Mouse (Mus musculus) limb, embryonic 13.5 days (tissue): Measurements from ENCODE around the gene Mif. TPM values are rescaled to one million over a fixed set of nuclear protein-coding genes. Genes with fewer than 3 reads are reported as not detected.
"Not testable (repeated sequence)": the region's sequence is repeated elsewhere in the genome, so short reads cannot be mapped to it uniquely, and the experiment has no call there.

Source experiments
- ATAC-seq: fragments of 200-750 bp; cut with Nextera tagmentation; 2 replicates; pipeline ENCODE4 v1.8.0; 2017; ENCODE audit warnings: low read depth, moderate number of reproducible peaks, moderate TSS enrichment; ENCODE audit not compliant: low FRiP score
- H3K27ac ChIP-seq: fragments of 300-500 bp; sonication (generic); 2 replicates; pipeline ENCODE4 v1.5.1; 2015; ENCODE audit warnings: inconsistent platforms, mild to moderate bottlenecking, moderate library complexity
- H3K27me3 ChIP-seq: fragments of 300-500 bp; sonication (generic); 2 replicates; pipeline ENCODE4 v1.6.1; 2015; ENCODE audit warnings: mild to moderate bottlenecking, inconsistent platforms
- H3K36me3 ChIP-seq: fragments of 300-500 bp; sonication (generic); 2 replicates; pipeline ENCODE4 v1.6.1; 2015; ENCODE audit warnings: inconsistent platforms, mild to moderate bottlenecking, moderate library complexity
- H3K4me1 ChIP-seq: fragments of 300-500 bp; sonication (generic); 2 replicates; pipeline ENCODE4 v1.6.1; 2015; ENCODE audit warnings: inconsistent platforms
- H3K4me2 ChIP-seq: fragments of 300-500 bp; sonication (generic); replicated peaks from 2 replicates; pipeline ENCODE4 v1.6.1; 2015; ENCODE audit warnings: inconsistent platforms, mild to moderate bottlenecking, moderate library complexity
- H3K4me3 ChIP-seq: fragments of 300-500 bp; sonication (generic); 2 replicates; pipeline ENCODE4 v1.5.1; 2015; ENCODE audit warnings: moderate library complexity, mild to moderate bottlenecking, inconsistent platforms
- H3K9ac ChIP-seq: fragments of 300-500 bp; sonication (generic); 2 replicates; pipeline ENCODE4 v1.6.1; 2015; ENCODE audit warnings: mild to moderate bottlenecking, inconsistent platforms
- H3K9me3 ChIP-seq: fragments of 300-500 bp; sonication (generic); 2 replicates; pipeline ENCODE4 v1.6.1; 2016; ENCODE audit warnings: inconsistent platforms
- WGBS: fragments of 180-500 bp; shearing (Covaris S2); methylation state at CpG from one replicate; pipeline ENCODE4 v1.1.7; 2015; 5-methylcytosine and 5-hydroxymethylcytosine counted together
- polyA plus RNA-seq: library from polyadenylated mRNA; unstranded; fragments of >200 nt; fragmentation: Nextera tagmentation; extraction: Ambion mirVana; gene quantifications from 2 replicates; pipeline ENCODE4 v1.2.1, GENCODE M21; 2015

Gene Mif
- 1,677 and 1,740 TPM in 2 replicates for polyA plus RNA-seq

DNA sequence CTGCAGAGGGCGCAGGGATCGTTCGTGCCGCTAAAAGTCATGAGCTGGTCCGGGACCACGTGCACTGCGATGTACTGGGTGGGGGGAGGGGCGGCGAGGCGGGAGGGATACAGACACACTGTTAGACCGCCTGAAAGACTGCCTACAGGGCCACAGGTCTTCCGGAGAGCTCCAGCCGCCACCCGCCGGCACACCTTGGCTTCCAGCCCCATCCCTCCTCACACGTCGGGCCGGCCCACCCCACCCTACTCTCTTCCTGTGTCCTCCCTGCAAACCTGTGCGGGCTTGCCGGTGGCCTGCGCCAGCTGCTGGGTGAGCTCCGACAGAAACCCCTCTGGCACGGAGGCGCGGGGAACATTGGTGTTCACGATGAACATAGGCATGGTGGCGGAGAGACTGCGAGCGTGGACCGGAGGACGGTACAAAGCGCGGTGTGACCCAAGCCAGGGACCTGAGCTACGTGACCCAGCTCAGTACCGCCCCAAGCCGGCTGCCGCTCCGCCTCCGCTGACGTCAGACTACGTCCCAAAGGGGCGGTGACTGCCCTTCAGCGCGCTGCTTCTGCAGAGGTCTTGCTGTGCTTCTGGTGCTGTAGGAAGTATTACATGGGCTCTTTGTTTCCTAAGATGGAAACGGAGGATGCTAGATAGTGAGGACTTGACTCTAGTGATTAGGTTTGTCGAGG lies at the start of gene Mif:
Gene Mif, minus strand, starts transcription at position 455 of the 685 bp plus-strand sequence.
- H3K4me2 ChIP-seq: peak within 1 kb of the TSS; percentile 85
- peaks cover 19% of the 10 kb centered on the region for H3K4me1 ChIP-seq
- H3K9me3 ChIP-seq, H3K27me3 ChIP-seq: not testable (repeated sequence)
- H3K27ac ChIP-seq: peak within 1 kb of the TSS; percentile 95
- ATAC-seq: peak; percentile 97
- H3K9ac ChIP-seq: peak within 1 kb of the TSS; percentile 89
- H3K4me3 ChIP-seq: peak within 1 kb of the TSS; percentile 78
- WGBS: under 1% methylated on average over 46 of the region's 46 CpGs
- H3K36me3 ChIP-seq: peaks cover 21% of the 10 kb centered on the region

DNA sequence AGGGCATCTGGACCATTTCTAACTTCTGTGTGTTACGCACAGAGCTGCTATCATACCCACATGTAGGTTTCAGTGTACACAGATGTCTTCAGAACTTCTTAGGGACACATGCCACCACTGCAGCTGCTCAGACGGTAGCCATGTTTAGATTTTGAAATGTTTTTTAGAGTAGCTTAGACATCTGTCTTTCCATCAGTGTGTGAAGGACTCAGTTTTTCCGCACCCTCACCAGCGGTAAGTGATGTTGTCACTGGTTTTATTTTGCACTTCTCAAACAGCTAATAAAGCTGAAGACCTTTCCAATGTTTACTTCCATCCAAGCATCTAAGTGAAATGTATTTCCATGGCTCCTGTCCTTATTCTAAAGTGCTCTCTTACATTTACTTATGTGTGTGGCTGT lies 46.8 kb upstream of the Mif start:
- no peak overlapping the region for H3K4me2 ChIP-seq
- no peak for ATAC-seq
- H3K4me1 ChIP-seq: no peaks in the 10 kb centered on the region
- WGBS: 93% methylated on average over 4 of the region's 4 CpGs
- H3K9ac ChIP-seq: no peak overlapping the region
- H3K4me3 ChIP-seq: no peak overlapping the region
- H3K27me3 ChIP-seq: no peaks in the 10 kb centered on the region
- H3K27ac ChIP-seq: no peak overlapping the region
- no peaks in the 10 kb centered on the region for H3K9me3 ChIP-seq
- H3K36me3 ChIP-seq: peaks cover 94% of the 10 kb centered on the region

DNA sequence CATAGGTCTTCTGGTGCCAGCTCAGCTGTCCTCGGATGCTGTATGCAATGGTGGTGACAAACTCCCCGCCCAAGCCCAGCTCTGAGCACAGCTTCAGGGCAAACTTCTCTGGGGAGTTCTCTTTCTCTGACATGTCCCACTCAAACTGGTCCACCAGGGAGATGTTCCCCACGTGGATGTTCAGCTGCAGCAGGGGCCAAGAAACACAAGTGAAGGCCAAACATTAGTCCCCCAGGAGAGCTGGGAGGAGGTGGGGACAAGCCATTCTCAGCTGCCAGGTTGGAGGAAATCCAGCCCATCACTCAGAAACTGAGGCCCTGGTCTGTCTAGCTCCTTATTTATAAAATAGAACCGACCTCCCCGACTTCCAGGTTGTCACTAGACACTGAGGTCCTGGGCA lies 44.4 kb upstream of the Mif start:
- WGBS: 92% methylated on average over 5 of the region's 5 CpGs
- H3K27ac ChIP-seq: no peak overlapping the region
- ATAC-seq: no peak
- peaks cover 92% of the 10 kb centered on the region for H3K36me3 ChIP-seq
- no peak overlapping the region for H3K4me2 ChIP-seq
- H3K4me3 ChIP-seq: no peak overlapping the region
- H3K27me3 ChIP-seq: no peaks in the 10 kb centered on the region
- no peak overlapping the region for H3K9ac ChIP-seq
- no peaks in the 10 kb centered on the region for H3K4me1 ChIP-seq
- no peaks in the 10 kb centered on the region for H3K9me3 ChIP-seq

DNA sequence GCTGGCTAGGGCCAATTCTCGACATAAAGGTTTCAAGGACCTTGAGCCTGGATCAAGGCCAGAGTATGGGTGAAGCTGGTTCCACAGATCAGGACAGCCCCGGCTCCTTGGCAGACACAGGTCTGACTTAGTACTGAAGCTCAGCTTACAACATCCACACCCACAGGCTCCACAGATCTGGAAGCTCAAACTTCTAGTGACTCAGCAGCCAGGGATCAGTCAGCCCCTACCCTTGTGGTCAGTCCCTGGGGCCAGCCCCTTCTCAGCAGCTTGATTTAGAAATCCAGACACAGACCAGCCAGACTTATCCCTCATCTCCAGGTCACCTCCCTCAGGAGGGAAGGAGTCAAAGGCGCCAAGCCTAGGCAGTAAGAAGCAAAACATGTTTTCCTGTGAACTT lies 38.8 kb upstream of the Mif start:
- no peak for ATAC-seq
- peaks cover 3% of the 10 kb centered on the region for H3K4me1 ChIP-seq
- H3K4me2 ChIP-seq: no peak overlapping the region
- no peak overlapping the region for H3K9ac ChIP-seq
- no peaks in the 10 kb centered on the region for H3K27me3 ChIP-seq
- H3K4me3 ChIP-seq: no peak overlapping the region
- no peaks in the 10 kb centered on the region for H3K9me3 ChIP-seq
- H3K36me3 ChIP-seq: peaks cover 95% of the 10 kb centered on the region
- no peak overlapping the region for H3K27ac ChIP-seq
- WGBS: 77% methylated on average over 3 of the region's 3 CpGs

DNA sequence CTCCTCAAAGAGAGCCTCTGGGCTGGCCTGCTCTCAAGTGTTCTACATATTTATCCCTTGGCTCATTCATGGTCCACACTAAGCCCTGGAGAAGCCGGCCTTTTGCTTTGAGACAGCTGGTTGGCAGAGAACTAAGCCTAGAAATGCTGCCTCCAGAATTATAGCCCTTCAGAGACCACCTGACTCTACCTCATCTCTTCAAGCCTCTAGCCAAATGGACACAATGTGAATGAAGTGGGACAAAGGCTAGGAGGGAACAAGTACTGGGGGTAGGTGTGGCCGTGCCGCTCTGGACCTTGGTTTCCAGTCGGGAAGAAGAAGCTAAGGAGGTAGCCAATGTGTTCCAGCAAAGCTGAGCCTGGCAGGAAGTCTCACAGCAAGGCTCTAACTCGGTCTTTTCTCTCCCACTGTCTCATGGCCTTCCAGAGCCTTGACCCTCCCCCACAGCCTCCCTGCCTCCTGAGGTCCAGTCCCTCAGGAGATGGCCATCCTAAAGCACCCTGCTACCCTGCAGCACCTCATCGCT lies 38.1 kb upstream of the Mif start:
- Histone ChIP-seq H3K9ac (no peak overlapping the region), H3K9me3 (no peaks in the 10 kb centered on the region), H3K4me3 (no peak overlapping the region), H3K27me3 (no peaks in the 10 kb centered on the region), H3K36me3 (peaks cover 88% of the 10 kb centered on the region), H3K27ac (no peak overlapping the region), H3K4me2 (no peak overlapping the region), H3K4me1 (peaks cover 9% of the 10 kb centered on the region)
- WGBS: 74% methylated on average over 6 of the region's 6 CpGs
- ATAC-seq: no peak

DNA sequence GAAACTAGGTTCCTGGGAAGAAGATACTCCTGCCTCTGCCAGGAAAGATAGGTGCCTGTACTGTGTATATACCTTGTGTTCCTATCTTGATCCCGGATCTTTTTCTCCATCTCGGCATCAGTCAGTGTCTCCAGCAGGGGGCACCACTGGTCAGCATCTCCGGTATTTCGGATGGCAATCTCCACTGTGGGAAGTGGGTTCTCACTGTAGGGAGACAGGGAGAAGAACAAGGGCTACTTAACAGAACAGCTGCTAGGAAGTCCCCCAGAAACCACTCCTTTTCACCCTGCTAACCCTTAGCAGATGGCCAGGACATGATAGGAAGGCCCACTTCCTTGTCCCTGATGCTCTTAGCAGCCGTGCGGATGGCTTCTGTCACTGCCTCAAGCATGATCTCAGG lies 37.3 kb upstream of the Mif start:
- Histone ChIP-seq H3K27me3 (no peaks in the 10 kb centered on the region), H3K36me3 (peaks cover 81% of the 10 kb centered on the region), H3K4me2 (no peak overlapping the region), H3K4me1 (peaks cover 9% of the 10 kb centered on the region), H3K27ac (no peak overlapping the region), H3K9me3 (no peaks in the 10 kb centered on the region), H3K4me3 (no peak overlapping the region), H3K9ac (no peak overlapping the region)
- ATAC-seq: no peak
- 43% methylated on average over 6 of the region's 6 CpGs for WGBS

DNA sequence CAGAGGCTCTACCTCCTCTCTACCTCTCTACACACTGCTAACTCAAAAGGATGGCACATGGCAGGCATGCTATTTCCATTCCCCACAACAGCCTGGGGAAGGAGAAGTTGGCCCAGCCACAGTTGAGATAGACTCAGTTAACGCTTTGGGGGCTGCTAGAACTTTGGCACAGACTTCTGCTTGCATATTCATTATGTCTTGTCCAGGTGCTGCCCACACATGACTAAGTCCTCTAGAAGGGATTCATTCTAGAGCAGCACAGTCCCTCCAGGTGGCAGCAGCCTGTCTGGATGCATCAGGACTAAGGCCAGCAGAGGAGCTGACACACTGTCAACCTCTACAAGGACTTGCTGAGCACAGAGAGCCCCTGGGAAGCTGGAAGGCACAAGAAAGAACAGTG lies 36.2 kb upstream of the Mif start:
- Histone ChIP-seq H3K27me3 (no peaks in the 10 kb centered on the region), H3K27ac (no peak overlapping the region), H3K4me3 (no peak overlapping the region), H3K9ac (no peak overlapping the region), H3K36me3 (peaks cover 69% of the 10 kb centered on the region), H3K4me1 (peaks cover 9% of the 10 kb centered on the region), H3K9me3 (no peaks in the 10 kb centered on the region), H3K4me2 (no peak overlapping the region)
- ATAC-seq: no peak
- WGBS: 90% methylated on average over 1 of the region's 1 CpGs

DNA sequence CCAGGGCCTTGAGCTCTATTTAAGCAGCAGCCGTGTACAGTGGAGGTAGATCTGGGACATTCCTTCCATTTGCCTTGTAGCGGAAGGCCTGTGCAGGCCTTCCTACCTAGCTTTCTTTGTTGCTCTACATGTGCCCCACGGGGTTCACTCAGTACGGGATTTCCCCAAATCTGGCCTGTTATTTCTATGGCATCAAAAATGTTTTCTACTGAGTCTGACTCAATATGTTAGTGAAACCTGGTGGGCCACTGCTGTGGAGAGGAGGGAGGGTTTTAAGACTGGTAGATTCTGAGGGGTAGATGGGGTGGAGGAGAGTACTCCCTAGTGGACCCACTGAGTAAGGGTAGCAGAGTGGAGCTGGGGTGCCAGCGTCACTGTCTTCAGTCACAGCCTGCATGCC lies 35.7 kb upstream of the Mif start:
- no peak overlapping the region for H3K27ac ChIP-seq
- H3K36me3 ChIP-seq: peaks cover 64% of the 10 kb centered on the region
- 93% methylated on average over 5 of the region's 5 CpGs for WGBS
- H3K9ac ChIP-seq: no peak overlapping the region
- no peak overlapping the region for H3K4me2 ChIP-seq
- H3K9me3 ChIP-seq: no peaks in the 10 kb centered on the region
- no peaks in the 10 kb centered on the region for H3K27me3 ChIP-seq
- no peak for ATAC-seq
- H3K4me1 ChIP-seq: peaks cover 9% of the 10 kb centered on the region
- H3K4me3 ChIP-seq: no peak overlapping the region

DNA sequence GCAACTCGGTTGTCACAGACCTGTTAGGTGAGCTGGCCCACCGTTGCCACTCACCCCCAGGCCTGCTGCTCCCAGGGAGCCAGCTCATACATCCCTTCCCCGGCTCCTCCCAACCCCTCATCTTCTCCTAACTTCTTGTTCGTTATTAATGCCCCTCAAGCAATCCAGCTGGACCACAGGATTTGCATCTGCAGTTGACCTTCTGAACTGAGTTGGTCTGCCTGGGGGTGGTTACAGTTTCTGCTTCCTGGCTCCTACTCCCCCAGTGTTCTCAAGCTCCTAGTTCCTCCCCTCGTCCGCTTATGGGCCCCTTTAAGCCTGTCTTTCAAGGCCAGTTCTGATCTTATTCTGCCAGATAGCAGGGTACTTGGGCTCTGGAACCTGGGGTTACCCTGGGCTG lies 34.6 kb upstream of the Mif start:
- WGBS: 61% methylated on average over 6 of the region's 6 CpGs
- ATAC-seq: no peak
- H3K27ac ChIP-seq: no peak overlapping the region
- H3K4me3 ChIP-seq: no peak overlapping the region
- peaks cover 54% of the 10 kb centered on the region for H3K36me3 ChIP-seq
- H3K27me3 ChIP-seq: no peaks in the 10 kb centered on the region
- peaks cover 9% of the 10 kb centered on the region for H3K4me1 ChIP-seq
- H3K4me2 ChIP-seq: 0 out of 2 replicates have a peak overlapping the region, but pooled peaks have one; percentile 92
- 0 out of 2 replicates have a peak overlapping the region, but pooled peaks have one; percentile 9 for H3K9ac ChIP-seq
- no peaks in the 10 kb centered on the region for H3K9me3 ChIP-seq

DNA sequence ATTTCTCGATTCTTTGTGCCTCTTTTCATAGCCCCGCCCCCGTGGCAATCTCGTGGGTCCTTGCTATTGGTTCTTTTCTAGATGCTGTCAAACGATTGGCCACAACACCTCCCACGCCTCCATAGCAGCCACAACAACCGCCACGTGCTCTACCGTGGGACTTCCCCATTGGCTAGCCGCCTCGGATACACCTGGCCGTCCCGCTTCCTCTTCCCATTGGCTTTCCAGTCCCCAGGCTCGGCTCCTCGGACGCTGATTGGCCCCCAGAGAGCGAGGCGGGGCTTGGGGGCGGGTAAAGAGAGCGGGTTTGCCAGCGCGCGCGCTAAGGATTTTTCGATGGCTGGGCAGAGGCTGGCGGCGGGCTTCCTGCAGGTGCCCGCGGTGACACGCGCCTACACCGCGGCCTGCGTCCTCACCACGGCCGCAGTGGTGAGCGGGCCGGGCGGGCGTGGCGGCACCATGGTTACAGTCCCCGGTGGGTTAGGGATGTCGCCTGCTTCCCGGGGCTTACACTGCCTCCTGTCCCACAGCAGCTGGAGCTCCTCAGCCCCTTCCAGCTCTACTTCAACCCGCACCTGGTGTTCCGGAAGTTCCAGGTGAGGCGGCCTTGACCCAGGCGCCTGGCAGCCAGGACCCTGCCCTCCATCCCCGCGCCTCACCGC lies 33.2 kb upstream of the Mif start, which contains the start of gene Derl3:
Gene Derl3, plus strand, starts transcription at position 325 of the 662 bp plus-strand sequence.
- Histone ChIP-seq H3K9ac (peak within 1 kb of the TSS; percentile 63), H3K9me3 (no peaks in the 10 kb centered on the region), H3K4me2 (peak within 1 kb of the TSS; percentile 92), H3K27me3 (no peaks in the 10 kb centered on the region), H3K36me3 (peaks cover 40% of the 10 kb centered on the region), H3K27ac (no peak within 1 kb of the TSS), H3K4me1 (peaks cover 13% of the 10 kb centered on the region), H3K4me3 (peak within 1 kb of the TSS; percentile 50)
- WGBS: 1% methylated on average over 51 of the region's 51 CpGs
- peak; percentile 100 for ATAC-seq

DNA sequence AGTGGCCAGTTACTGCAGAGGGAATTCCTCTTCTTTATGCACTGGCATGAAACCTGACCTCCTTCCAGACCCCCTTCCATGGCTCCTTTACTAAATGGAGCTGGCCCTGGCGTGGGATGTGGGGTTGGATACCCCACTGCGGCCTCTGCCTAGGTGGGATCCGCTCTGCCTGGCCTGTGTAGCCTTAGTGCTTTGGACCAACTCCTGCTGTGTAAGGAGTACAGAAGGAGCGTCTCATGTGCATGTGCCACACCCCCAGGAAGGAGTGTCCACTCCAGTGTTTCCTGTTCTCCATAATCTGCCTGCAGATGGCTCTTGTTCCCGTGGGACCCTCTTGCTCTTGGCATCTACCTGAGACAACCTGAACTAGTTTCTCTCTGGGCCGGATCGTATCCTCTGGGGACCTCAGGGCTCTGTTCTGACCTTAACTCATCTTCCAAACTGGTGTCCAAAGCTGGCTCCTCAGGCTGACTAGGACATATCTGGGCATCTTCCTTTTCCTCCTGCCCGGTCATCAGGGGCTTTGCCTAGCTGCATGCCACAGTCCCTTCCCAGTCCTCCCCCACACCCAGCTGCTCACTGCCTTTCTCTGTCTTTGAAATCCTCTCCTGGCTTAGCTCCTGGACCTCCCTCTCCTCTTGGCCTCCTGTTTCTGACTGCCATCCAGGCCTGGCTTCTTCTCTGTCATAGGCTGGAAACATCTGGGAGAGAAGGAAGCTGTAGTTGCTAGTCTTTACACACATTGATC lies 29.5 kb upstream of the Mif start:
- no peak overlapping the region for H3K27ac ChIP-seq
- H3K27me3 ChIP-seq: no peaks in the 10 kb centered on the region
- no peak overlapping the region for H3K4me3 ChIP-seq
- H3K36me3 ChIP-seq: peaks cover 6% of the 10 kb centered on the region
- H3K4me2 ChIP-seq: no peak overlapping the region
- WGBS: 48% methylated on average over 8 of the region's 8 CpGs
- H3K9ac ChIP-seq: no peak overlapping the region
- H3K4me1 ChIP-seq: peaks cover 13% of the 10 kb centered on the region
- H3K9me3 ChIP-seq: no peaks in the 10 kb centered on the region
- ATAC-seq: no peak

DNA sequence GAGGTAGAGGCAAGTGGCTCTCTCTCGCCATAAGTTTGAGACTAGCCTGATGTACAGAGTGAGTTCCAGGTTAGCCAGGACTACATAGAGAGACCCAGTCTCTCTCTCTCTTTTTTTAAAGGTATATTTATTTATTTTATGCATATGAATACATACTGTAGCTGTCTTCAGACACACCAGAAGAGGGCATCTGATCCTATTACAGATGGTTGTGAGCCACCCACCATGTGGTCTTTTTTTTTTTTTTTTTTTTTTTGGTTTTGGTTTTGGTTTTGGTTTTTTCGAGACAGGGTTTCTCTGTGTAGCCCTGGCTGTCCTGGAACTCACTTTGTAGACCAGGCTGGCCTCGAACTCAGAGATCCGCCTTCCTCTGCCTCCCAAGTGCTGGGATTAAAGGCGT lies 27.5 kb upstream of the Mif start:
- not testable (repeated sequence) for ATAC-seq, H3K36me3 ChIP-seq, H3K4me3 ChIP-seq, H3K9me3 ChIP-seq, H3K27ac ChIP-seq, H3K9ac ChIP-seq, H3K27me3 ChIP-seq, H3K4me2 ChIP-seq
- H3K4me1 ChIP-seq: peaks cover 10% of the 10 kb centered on the region
- WGBS: 85% methylated on average over 5 of the region's 5 CpGs
